Mouse (Mus musculus) lung, embryonic 16.5 days (tissue): ENCODE data around the gene Catspere2. TPM values are rescaled to one million over a fixed set of nuclear protein-coding genes. Genes with fewer than 3 reads are reported as not detected.
"Not testable (repeated sequence)": the region's sequence is repeated elsewhere in the genome, so short reads cannot be mapped to it uniquely, and the experiment has no call there.

Experiments used
- ATAC-seq: fragments of 200-750 bp; cut with Nextera tagmentation; 2 replicates; pipeline ENCODE4 v1.8.0; 2017; ENCODE audit warnings: low read depth, mild to moderate bottlenecking, moderate library complexity
- H3K27ac ChIP-seq: fragments of 300-500 bp; sonication (generic); 2 replicates; pipeline ENCODE4 v1.5.1; 2014; ENCODE audit warnings: mild to moderate bottlenecking, control low read depth, low read length
- H3K27me3 ChIP-seq: fragments of 300-500 bp; sonication (generic); 2 replicates; pipeline ENCODE4 v1.6.1; 2014; ENCODE audit warnings: low read depth, low read length, mixed read lengths; ENCODE audit not compliant: control insufficient read depth, insufficient read depth
- H3K36me3 ChIP-seq: fragments of 300-500 bp; sonication (generic); 2 replicates; pipeline ENCODE4 v1.6.1; 2014; ENCODE audit warnings: low read length; ENCODE audit not compliant: control insufficient read depth, insufficient read depth
- H3K4me1 ChIP-seq: fragments of 300-500 bp; sonication (generic); replicated peaks from 2 replicates; pipeline ENCODE4 v1.6.1; 2014; ENCODE audit warnings: low read length, mixed read lengths; ENCODE audit not compliant: control insufficient read depth, insufficient read depth
- H3K4me2 ChIP-seq: fragments of 300-500 bp; sonication (generic); 2 replicates; pipeline ENCODE4 v1.6.1; 2014; ENCODE audit warnings: low read depth, low read length, control low read depth
- H3K4me3 ChIP-seq: fragments of 300-500 bp; sonication (generic); 2 replicates; pipeline ENCODE4 v1.5.1; 2014; ENCODE audit warnings: mild to moderate bottlenecking, low read length, control low read depth
- H3K9ac ChIP-seq: fragments of 300-500 bp; sonication (generic); 2 replicates; pipeline ENCODE4 v1.6.1; 2014; ENCODE audit warnings: low read length, control low read depth
- H3K9me3 ChIP-seq: fragments of 300-500 bp; sonication (generic); 2 replicates; pipeline ENCODE4 v1.6.1; 2016; ENCODE audit warnings: low read length; ENCODE audit not compliant: control insufficient read depth
- WGBS: fragments of 180-500 bp; shearing (Covaris S2); extraction: QIAGEN DNeasy Blood & Tissue Kit; methylation state at CpG from one replicate; pipeline ENCODE4 v1.1.7; 2014; 5-methylcytosine and 5-hydroxymethylcytosine counted together
- polyA plus RNA-seq: library from polyadenylated mRNA; unstranded; fragments of >200 nt; fragmentation: Nextera tagmentation; extraction: Ambion mirVana; gene quantifications from 2 replicates; pipeline ENCODE4 v1.2.1, GENCODE M21; 2015

Catspere2 gene
- polyA plus RNA-seq, 1 experiment from 2014 or later, result 0.28 TPM

GRCm38 (mm10) chr1:178134288-178134687 lies 151.1 kb downstream of the Catspere2 start:
- WGBS, result 91% methylated on average over 12 of the region's 12 CpGs
- no peak overlapping the region for H3K4me2 ChIP-seq
- no peaks in the 10 kb centered on the region for H3K36me3 ChIP-seq
- H3K4me3 ChIP-seq, result no peak overlapping the region
- H3K9ac ChIP-seq, result no peak overlapping the region
- ATAC-seq, result no peak
- H3K9me3 ChIP-seq, result no peaks in the 10 kb centered on the region
- H3K27me3 ChIP-seq, result no peaks in the 10 kb centered on the region
- H3K27ac ChIP-seq, result no peak overlapping the region
- no peaks in the 10 kb centered on the region for H3K4me1 ChIP-seq

GRCm38 (mm10) chr1:178146513-178146912 lies 163.3 kb downstream of the Catspere2 start:
- not testable (repeated sequence) for H3K9ac ChIP-seq, H3K9me3 ChIP-seq, H3K27ac ChIP-seq, H3K4me2 ChIP-seq, H3K27me3 ChIP-seq, H3K4me3 ChIP-seq, H3K4me1 ChIP-seq, H3K36me3 ChIP-seq
- peak; percentile 66; the same call in 1 of the 2 replicates for ATAC-seq
- 0% methylated on average over 1 of the region's 2 CpGs for WGBS

GRCm38 (mm10) chr1:178146915-178147314 lies 163.7 kb downstream of the Catspere2 start:
- WGBS, result 39% methylated on average over 4 of the region's 4 CpGs
- not testable (repeated sequence) for ATAC-seq, H3K4me2 ChIP-seq

GRCm38 (mm10) chr1:178182251-178182650 lies 199.0 kb downstream of the Catspere2 start:
- ATAC-seq, result no peak
- no peak overlapping the region for H3K4me3 ChIP-seq
- H3K27ac ChIP-seq, result no peak overlapping the region
- H3K9ac ChIP-seq, result no peak overlapping the region
- 95% methylated on average over 2 of the region's 2 CpGs for WGBS
- H3K4me1 ChIP-seq, result no peaks in the 10 kb centered on the region
- H3K36me3 ChIP-seq, result no peaks in the 10 kb centered on the region
- H3K4me2 ChIP-seq, result no peak overlapping the region
- no peaks in the 10 kb centered on the region for H3K9me3 ChIP-seq
- H3K27me3 ChIP-seq, result no peaks in the 10 kb centered on the region

More at GRCm38 (mm10) chr1:178146915-178147314, 163.7 kb downstream of the Catspere2 start:
- not testable (repeated sequence) for H3K27ac ChIP-seq, H3K9me3 ChIP-seq, H3K9ac ChIP-seq, H3K27me3 ChIP-seq, H3K4me3 ChIP-seq, H3K4me1 ChIP-seq, H3K36me3 ChIP-seq

- Histone ChIP-seq H3K4me3 (no peak overlapping the region), H3K4me2 (no peak overlapping the region), H3K27ac (no peak overlapping the region), H3K4me1 (0 out of 2 replicates have a peak, but pooled peaks cover 7% of the 10 kb centered on the region), H3K9me3 (no peaks in the 10 kb centered on the region), H3K27me3 (no peaks in the 10 kb centered on the region), H3K9ac (no peak overlapping the region), H3K36me3 (no peaks in the 10 kb centered on the region)
- ATAC-seq, result no peak
Measured at GRCm38 (mm10) chr1:178185591-178185990, 202.4 kb downstream of the Catspere2 start.

- not testable (repeated sequence) for H3K4me1 ChIP-seq, H3K36me3 ChIP-seq, H3K9me3 ChIP-seq, H3K27me3 ChIP-seq
- Histone ChIP-seq H3K4me3 (peak within 1 kb of the TSS; percentile 70), H3K27ac (peak within 1 kb of the TSS; percentile 75), H3K9ac (peak within 1 kb of the TSS; percentile 69), H3K4me2 (peak within 1 kb of the TSS; percentile 75)
- peak; percentile 99 for ATAC-seq
- WGBS, result under 1% methylated on average over 36 of the region's 37 CpGs
Measured at GRCm38 (mm10) chr1:178187216-178187791, 204.1 kb downstream of the Catspere2 start, which contains the start of gene Desi2. Gene Desi2 (plus strand): TSS chr1:178187417.

GRCm38 (mm10) chr1:178187810-178188209 lies 204.6 kb downstream of the Catspere2 start:
- peak overlapping the region; percentile 70 for H3K4me3 ChIP-seq
- not testable (repeated sequence) for H3K27me3 ChIP-seq, H3K9me3 ChIP-seq, H3K36me3 ChIP-seq, H3K4me1 ChIP-seq
- peak overlapping the region; percentile 75 for H3K27ac ChIP-seq
- H3K4me2 ChIP-seq, result peak overlapping the region; percentile 44
- WGBS, result 0% methylated on average over 15 of the region's 38 CpGs
- ATAC-seq, result peak; percentile 70
- H3K9ac ChIP-seq, result peak overlapping the region; percentile 69

- peak overlapping the region; percentile 62 for H3K9ac ChIP-seq
- H3K27me3 ChIP-seq, result no peaks in the 10 kb centered on the region
- 8% methylated on average over 12 of the region's 13 CpGs for WGBS
- ATAC-seq, result no peak
- peak overlapping the region; percentile 75 for H3K4me2 ChIP-seq
- no peak overlapping the region for H3K27ac ChIP-seq
- H3K4me3 ChIP-seq, result peak overlapping the region; percentile 51
- no peaks in the 10 kb centered on the region for H3K36me3 ChIP-seq
- H3K9me3 ChIP-seq, result no peaks in the 10 kb centered on the region
- H3K4me1 ChIP-seq, result 0 out of 2 replicates have a peak, but pooled peaks cover 7% of the 10 kb centered on the region
Measured at GRCm38 (mm10) chr1:178188386-178188785, 205.2 kb downstream of the Catspere2 start.

- H3K4me3 ChIP-seq, result no peak overlapping the region
- 71% methylated on average over 10 of the region's 10 CpGs for WGBS
- 0 out of 2 replicates have a peak, but pooled peaks cover 3% of the 10 kb centered on the region for H3K4me1 ChIP-seq
- H3K4me2 ChIP-seq, result no peak overlapping the region
- peaks cover 3% of the 10 kb centered on the region; the same call in 1 of the 2 replicates for H3K9me3 ChIP-seq
- H3K9ac ChIP-seq, result no peak overlapping the region
- peak; percentile 59; the same call in 1 of the 2 replicates for ATAC-seq
- peak overlapping the region; percentile 31; the same call in 1 of the 2 replicates for H3K27ac ChIP-seq
- no peaks in the 10 kb centered on the region; the same call in 1 of the 2 replicates for H3K36me3 ChIP-seq
- no peaks in the 10 kb centered on the region for H3K27me3 ChIP-seq
Measured at GRCm38 (mm10) chr1:178205701-178206325, 222.6 kb downstream of the Catspere2 start.
